Mouse (Mus musculus) heart, adult 2 months (tissue): ENCODE results near the gene Ptbp2.

Experiments
- CTCF ChIP-seq: fragments of 200-600 bp; IDR thresholded peaks from 2 replicates; pipeline ENCODE4 v1.8.1; 2022; ENCODE audit warnings: antibody characterized with exemption, mild to moderate bottlenecking, moderate library complexity
- EP300 ChIP-seq: fragments of 200-500 bp; IDR thresholded peaks from 2 replicates; pipeline ENCODE4 v1.6.1; 2011; ENCODE audit warnings: low read depth, low read length, control low read depth; ENCODE audit not compliant: insufficient read depth

DNA sequence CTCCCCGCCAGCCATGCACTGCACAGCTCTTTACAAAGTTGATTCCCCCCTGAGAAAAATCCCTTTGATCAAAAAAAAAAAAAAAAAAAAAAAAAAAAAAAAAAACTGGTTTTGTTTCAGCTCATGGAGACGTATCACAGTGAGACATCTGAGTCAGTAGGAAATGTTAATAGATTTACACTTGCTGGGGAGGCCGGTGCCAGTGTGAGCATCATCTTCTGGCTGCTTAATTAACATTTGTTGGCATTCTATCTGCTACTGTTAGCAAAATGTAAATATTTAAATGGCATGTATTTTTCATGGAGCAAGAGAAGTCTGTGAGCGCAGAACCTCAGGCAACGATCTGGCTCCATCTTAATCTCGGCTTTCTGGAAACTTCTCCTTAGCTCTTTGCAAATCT is 99.5 kb downstream of the Ptbp2 start:
- no peak for TF ChIP-seq CTCF
- TF ChIP-seq EP300 = no peak
